Mouse (Mus musculus) limb, embryonic 13.5 days (tissue): ENCODE measurements around the gene Emilin2. TPM values are rescaled to one million over a fixed set of nuclear protein-coding genes. Genes with fewer than 3 reads are reported as not detected.

Experiments used
- ATAC-seq: fragments of 200-750 bp; cut with Nextera tagmentation; 2 replicates; pipeline ENCODE4 v1.8.0; 2017; ENCODE audit warnings: low read depth, moderate number of reproducible peaks, moderate TSS enrichment; ENCODE audit not compliant: low FRiP score
- H3K27ac ChIP-seq: fragments of 300-500 bp; sonication (generic); 2 replicates; pipeline ENCODE4 v1.5.1; 2015; ENCODE audit warnings: inconsistent platforms, mild to moderate bottlenecking, moderate library complexity
- H3K27me3 ChIP-seq: fragments of 300-500 bp; sonication (generic); 2 replicates; pipeline ENCODE4 v1.6.1; 2015; ENCODE audit warnings: mild to moderate bottlenecking, inconsistent platforms
- H3K36me3 ChIP-seq: fragments of 300-500 bp; sonication (generic); 2 replicates; pipeline ENCODE4 v1.6.1; 2015; ENCODE audit warnings: inconsistent platforms, mild to moderate bottlenecking, moderate library complexity
- H3K4me1 ChIP-seq: fragments of 300-500 bp; sonication (generic); 2 replicates; pipeline ENCODE4 v1.6.1; 2015; ENCODE audit warnings: inconsistent platforms
- H3K4me2 ChIP-seq: fragments of 300-500 bp; sonication (generic); replicated peaks from 2 replicates; pipeline ENCODE4 v1.6.1; 2015; ENCODE audit warnings: inconsistent platforms, mild to moderate bottlenecking, moderate library complexity
- H3K4me3 ChIP-seq: fragments of 300-500 bp; sonication (generic); 2 replicates; pipeline ENCODE4 v1.5.1; 2015; ENCODE audit warnings: moderate library complexity, mild to moderate bottlenecking, inconsistent platforms
- H3K9ac ChIP-seq: fragments of 300-500 bp; sonication (generic); 2 replicates; pipeline ENCODE4 v1.6.1; 2015; ENCODE audit warnings: mild to moderate bottlenecking, inconsistent platforms
- H3K9me3 ChIP-seq: fragments of 300-500 bp; sonication (generic); 2 replicates; pipeline ENCODE4 v1.6.1; 2016; ENCODE audit warnings: inconsistent platforms
- WGBS: fragments of 180-500 bp; shearing (Covaris S2); methylation state at CpG from one replicate; pipeline ENCODE4 v1.1.7; 2015; 5-methylcytosine and 5-hydroxymethylcytosine counted together
- polyA plus RNA-seq: library from polyadenylated mRNA; unstranded; fragments of >200 nt; fragmentation: Nextera tagmentation; extraction: Ambion mirVana; gene quantifications from 2 replicates; pipeline ENCODE4 v1.2.1, GENCODE M21; 2015

The Emilin2 gene
- polyA plus RNA-seq, 1 experiment from 2014 or later = 19.1 TPM

- no peak overlapping the region for H3K27ac ChIP-seq
- H3K4me2 ChIP-seq = no peak overlapping the region
- WGBS = 89% methylated on average over 3 of the region's 3 CpGs
- peaks cover 55% of the 10 kb centered on the region for H3K36me3 ChIP-seq
- no peak overlapping the region for H3K4me3 ChIP-seq
- H3K27me3 ChIP-seq = no peaks in the 10 kb centered on the region
- ATAC-seq = no peak
- H3K9me3 ChIP-seq = 0 out of 2 replicates have a peak, but pooled peaks cover 5% of the 10 kb centered on the region
- H3K4me1 ChIP-seq = peaks cover 2% of the 10 kb centered on the region; the same call in 1 of the 2 replicates
- H3K9ac ChIP-seq = no peak overlapping the region
These were observed 90.4 kb downstream of the Emilin2 start for GRCm38 (mm10) chr17:71221383-71221782.

GRCm38 (mm10) chr17:71217111-71217685, 94.6 kb downstream of the Emilin2 start:
- Histone ChIP-seq H3K27ac (no peak overlapping the region), H3K9me3 (0 out of 2 replicates have a peak, but pooled peaks cover 5% of the 10 kb centered on the region), H3K4me3 (no peak overlapping the region), H3K4me1 (peaks cover 27% of the 10 kb centered on the region), H3K4me2 (no peak overlapping the region), H3K36me3 (peaks cover 41% of the 10 kb centered on the region), H3K9ac (no peak overlapping the region), H3K27me3 (no peaks in the 10 kb centered on the region)
- no peak for ATAC-seq
- 81% methylated on average over 5 of the region's 5 CpGs for WGBS

GRCm38 (mm10) chr17:71216263-71216662, 95.5 kb downstream of the Emilin2 start:
- H3K9me3 ChIP-seq = 0 out of 2 replicates have a peak, but pooled peaks cover 5% of the 10 kb centered on the region
- H3K4me3 ChIP-seq = no peak overlapping the region
- ATAC-seq = no peak
- no peak overlapping the region for H3K9ac ChIP-seq
- no peak overlapping the region for H3K4me2 ChIP-seq
- H3K27me3 ChIP-seq = no peaks in the 10 kb centered on the region
- H3K27ac ChIP-seq = no peak overlapping the region
- H3K4me1 ChIP-seq = peaks cover 34% of the 10 kb centered on the region
- WGBS = 78% methylated on average over 2 of the region's 2 CpGs
- H3K36me3 ChIP-seq = peaks cover 34% of the 10 kb centered on the region

GRCm38 (mm10) chr17:71215241-71215839, 96.4 kb downstream of the Emilin2 start:
- Histone ChIP-seq H3K4me1 (peaks cover 42% of the 10 kb centered on the region), H3K9ac (no peak overlapping the region), H3K27ac (no peak overlapping the region), H3K4me3 (no peak overlapping the region), H3K36me3 (peaks cover 25% of the 10 kb centered on the region), H3K4me2 (no peak overlapping the region), H3K9me3 (0 out of 2 replicates have a peak, but pooled peaks cover 5% of the 10 kb centered on the region), H3K27me3 (no peaks in the 10 kb centered on the region)
- no peak for ATAC-seq
- 68% methylated on average over 2 of the region's 2 CpGs for WGBS

GRCm38 (mm10) chr17:71214514-71215240, 97.1 kb downstream of the Emilin2 start:
- WGBS = 80% methylated on average over 17 of the region's 17 CpGs
- peaks cover 22% of the 10 kb centered on the region for H3K36me3 ChIP-seq
- no peak for ATAC-seq
- H3K4me2 ChIP-seq = no peak overlapping the region
- no peak overlapping the region for H3K4me3 ChIP-seq
- no peak overlapping the region for H3K27ac ChIP-seq
- H3K4me1 ChIP-seq = peaks cover 47% of the 10 kb centered on the region
- no peak overlapping the region; the same call in 1 of the 2 replicates for H3K9ac ChIP-seq
- H3K9me3 ChIP-seq = 0 out of 2 replicates have a peak, but pooled peaks cover 5% of the 10 kb centered on the region
- no peaks in the 10 kb centered on the region for H3K27me3 ChIP-seq

- Histone ChIP-seq H3K4me2 (no peak overlapping the region), H3K36me3 (peaks cover 16% of the 10 kb centered on the region), H3K27ac (no peak overlapping the region), H3K4me3 (no peak overlapping the region), H3K9ac (no peak overlapping the region), H3K4me1 (peaks cover 50% of the 10 kb centered on the region), H3K9me3 (0 out of 2 replicates have a peak, but pooled peaks cover 5% of the 10 kb centered on the region), H3K27me3 (no peaks in the 10 kb centered on the region)
- 45% methylated on average over 1 of the region's 1 CpGs for WGBS
- no peak for ATAC-seq
These were observed 98.1 kb downstream of the Emilin2 start for GRCm38 (mm10) chr17:71213666-71214065.

- peak overlapping the region; percentile 75 for H3K27ac ChIP-seq
- H3K4me2 ChIP-seq = peak overlapping the region; percentile 17
- no peaks in the 10 kb centered on the region for H3K27me3 ChIP-seq
- WGBS = 48% methylated on average over 6 of the region's 6 CpGs
- H3K9ac ChIP-seq = no peak overlapping the region
- H3K36me3 ChIP-seq = peaks cover 7% of the 10 kb centered on the region
- 0 out of 2 replicates have a peak, but pooled peaks cover 8% of the 10 kb centered on the region for H3K9me3 ChIP-seq
- H3K4me3 ChIP-seq = no peak overlapping the region
- peaks cover 50% of the 10 kb centered on the region for H3K4me1 ChIP-seq
- ATAC-seq = peak; percentile 41
These were observed 99.7 kb downstream of the Emilin2 start for GRCm38 (mm10) chr17:71211962-71212646.

- Histone ChIP-seq H3K27ac (no peak overlapping the region), H3K27me3 (no peaks in the 10 kb centered on the region), H3K9ac (no peak overlapping the region), H3K4me2 (no peak overlapping the region), H3K9me3 (0 out of 2 replicates have a peak, but pooled peaks cover 8% of the 10 kb centered on the region), H3K4me1 (peaks cover 48% of the 10 kb centered on the region), H3K36me3 (peaks cover 4% of the 10 kb centered on the region; the same call in 1 of the 2 replicates), H3K4me3 (no peak overlapping the region)
- whole genome bisulfite sequencing = 70% methylated on average over 3 of the region's 3 CpGs
- ATAC-seq = no peak
These were observed 101.8 kb downstream of the Emilin2 start for GRCm38 (mm10) chr17:71209936-71210335.

- H3K4me1 ChIP-seq = peaks cover 48% of the 10 kb centered on the region
- no peak for ATAC-seq
- H3K36me3 ChIP-seq = peaks cover 4% of the 10 kb centered on the region; the same call in 1 of the 2 replicates
- no peak overlapping the region for H3K4me2 ChIP-seq
- WGBS = 60% methylated on average over 1 of the region's 1 CpGs
- no peak overlapping the region for H3K4me3 ChIP-seq
- no peak overlapping the region for H3K9ac ChIP-seq
- H3K27ac ChIP-seq = no peak overlapping the region
- H3K9me3 ChIP-seq = 0 out of 2 replicates have a peak, but pooled peaks cover 8% of the 10 kb centered on the region
- no peaks in the 10 kb centered on the region for H3K27me3 ChIP-seq
These were observed 102.9 kb downstream of the Emilin2 start for GRCm38 (mm10) chr17:71208921-71209320.

GRCm38 (mm10) chr17:71208376-71208775, 103.4 kb downstream of the Emilin2 start:
- WGBS = 92% methylated on average over 1 of the region's 1 CpGs
- H3K36me3 ChIP-seq = peaks cover 4% of the 10 kb centered on the region; the same call in 1 of the 2 replicates
- H3K9me3 ChIP-seq = 0 out of 2 replicates have a peak, but pooled peaks cover 8% of the 10 kb centered on the region
- no peak overlapping the region for H3K4me3 ChIP-seq
- H3K27me3 ChIP-seq = no peaks in the 10 kb centered on the region
- no peak overlapping the region for H3K9ac ChIP-seq
- H3K4me2 ChIP-seq = no peak overlapping the region
- peaks cover 45% of the 10 kb centered on the region for H3K4me1 ChIP-seq
- no peak for ATAC-seq
- no peak overlapping the region for H3K27ac ChIP-seq

GRCm38 (mm10) chr17:71207268-71207667, 104.5 kb downstream of the Emilin2 start:
- H3K9me3 ChIP-seq = 0 out of 2 replicates have a peak, but pooled peaks cover 8% of the 10 kb centered on the region
- no peak overlapping the region for H3K27ac ChIP-seq
- ATAC-seq = no peak
- H3K4me1 ChIP-seq = peaks cover 43% of the 10 kb centered on the region
- H3K4me3 ChIP-seq = no peak overlapping the region
- WGBS = 94% methylated on average over 3 of the region's 3 CpGs
- H3K4me2 ChIP-seq = no peak overlapping the region
- H3K27me3 ChIP-seq = no peaks in the 10 kb centered on the region
- no peak overlapping the region for H3K9ac ChIP-seq
- H3K36me3 ChIP-seq = peaks cover 4% of the 10 kb centered on the region; the same call in 1 of the 2 replicates
